Mouse (Mus musculus): Measurements from ENCODE around the gene Mpv17.
A peak's percentile ranks its signal among the peaks of the same experiment; 100 is the strongest.

Mpv17 gene

GRCm38 (mm10) chr5:31154152-31154553 is at the start of gene Mpv17:
Mpv17 (minus strand) TSS chr5:31154251.
- DNase-seq (ENCODE audit: low spot score in 2 of 2) = peak; percentile 73 to 79

- DNase-seq (ENCODE audit: low spot score in 2 of 2) = no peak
Observed at GRCm38 (mm10) chr5:31202933-31203332, 48.9 kb upstream of the Mpv17 start.

- DNase-seq (ENCODE audit: low spot score in 2 of 2) = peak; percentile 94 to 95
Observed at GRCm38 (mm10) chr5:31201742-31202590, 47.9 kb upstream of the Mpv17 start, which contains the start of gene Zfp513. Zfp513 (minus strand) TSS chr5:31202303.

GRCm38 (mm10) chr5:31201042-31201741 is 47.1 kb upstream of the Mpv17 start:
- no peak for DNase-seq (ENCODE audit: low spot score in 2 of 2)

- no peak for DNase-seq (ENCODE audit: low spot score in 2 of 2)
Observed at GRCm38 (mm10) chr5:31200327-31200768, 46.3 kb upstream of the Mpv17 start.

- DNase-seq (ENCODE audit: low spot score in 2 of 2) = no peak
Observed at GRCm38 (mm10) chr5:31199893-31200292, 45.8 kb upstream of the Mpv17 start.

GRCm38 (mm10) chr5:31199321-31199892 is 45.4 kb upstream of the Mpv17 start:
- no peak for DNase-seq (ENCODE audit: low spot score in 2 of 2)

GRCm38 (mm10) chr5:31198616-31199320 is 44.7 kb upstream of the Mpv17 start:
- DNase-seq (ENCODE audit: low spot score in 2 of 2) = no peak

GRCm38 (mm10) chr5:31198170-31198569 is 44.1 kb upstream of the Mpv17 start:
- DNase-seq (ENCODE audit: low spot score in 2 of 2) = no peak

GRCm38 (mm10) chr5:31197072-31197471 is 43.0 kb upstream of the Mpv17 start:
- DNase-seq (ENCODE audit: low spot score in 2 of 2) = no peak

- DNase-seq (ENCODE audit: low spot score in 2 of 2) = no peak
Observed at GRCm38 (mm10) chr5:31196207-31196606, 42.2 kb upstream of the Mpv17 start.

GRCm38 (mm10) chr5:31195671-31196070 is 41.6 kb upstream of the Mpv17 start:
- no peak for DNase-seq (ENCODE audit: low spot score in 2 of 2)

- no peak for DNase-seq (ENCODE audit: low spot score in 2 of 2)
Observed at GRCm38 (mm10) chr5:31194486-31195485, 40.7 kb upstream of the Mpv17 start.

- no peak for DNase-seq (ENCODE audit: low spot score in 2 of 2)
Observed at GRCm38 (mm10) chr5:31193631-31194281, 39.7 kb upstream of the Mpv17 start.

- peak; percentile 98 to 99 for DNase-seq (ENCODE audit: low spot score in 2 of 2)
Observed at GRCm38 (mm10) chr5:31192939-31193630, 39.0 kb upstream of the Mpv17 start, which contains the start of the genes Snx17 and Eif2b4. Snx17 (plus strand) TSS chr5:31193227. Eif2b4 (minus strand) TSS chr5:31193430.

- DNase-seq (ENCODE audit: low spot score in 2 of 2) = no peak
Observed at GRCm38 (mm10) chr5:31192045-31192938, 38.2 kb upstream of the Mpv17 start.

- DNase-seq (ENCODE audit: low spot score in 2 of 2) = no peak
Observed at GRCm38 (mm10) chr5:31190201-31190600, 36.1 kb upstream of the Mpv17 start.

- DNase-seq (ENCODE audit: low spot score in 2 of 2) = no peak
Observed at GRCm38 (mm10) chr5:31188223-31188840, 34.3 kb upstream of the Mpv17 start.
